Mouse (Mus musculus): ENCODE data around the gene 6430548M08Rik. TPM values are rescaled to one million over a fixed set of nuclear protein-coding genes. Genes with fewer than 3 reads are reported as not detected.

6430548M08Rik gene
- total and polyA plus RNA-seq, 3 experiments: 0.05 to 4.4 TPM; not detected in 1

DNA sequence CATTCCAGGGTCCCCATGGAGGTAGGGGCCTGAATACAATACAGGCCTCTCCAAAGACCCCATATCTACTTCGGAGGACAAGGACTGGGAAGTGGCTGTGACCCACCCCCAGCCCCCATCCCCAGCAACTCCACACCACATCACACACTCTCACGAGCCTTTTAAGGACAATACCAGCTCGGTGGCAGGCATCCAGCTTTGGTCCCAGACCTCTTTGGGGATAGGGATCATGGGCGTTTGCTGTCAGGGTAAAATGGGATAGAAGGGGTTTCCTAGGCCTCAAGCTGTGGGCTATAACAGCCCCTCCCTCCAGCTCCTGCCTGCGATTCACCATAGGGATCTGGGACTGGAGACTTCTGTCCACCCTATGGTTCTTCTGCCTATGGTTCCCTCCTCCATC lies 77.7 kb downstream of the 6430548M08Rik start:
- Histone ChIP-seq H3K27me3 (ENCODE audit: insufficient read depth, low read length) (no peaks in the 10 kb centered on the region), H3K9me3 (replicated peaks) (no peaks in the 10 kb centered on the region), H3K4me3 (ENCODE audit: low read depth, low read length) (no peak overlapping the region), H3K4me1 (ENCODE audit: insufficient read depth, low read depth, low read length) (no peaks in the 10 kb centered on the region; the same call in 1 of the 2 replicates), H3K36me3 (replicated peaks) (no peaks in the 10 kb centered on the region)
- TF ChIP-seq CTCF (IDR thresholded peaks at IDR 0.05; ENCODE audit: low read depth, low read length) (no peak), POLR2AphosphoS5 (IDR thresholded peaks at IDR 0.05; ENCODE audit: insufficient replicate concordance, low read depth, low read length) (no peak), TAL1 (conservative IDR thresholded peaks at IDR 0.05; ENCODE audit: low read depth, low read length) (no peak), GATA1 (IDR thresholded peaks at IDR 0.05; ENCODE audit: borderline replicate concordance, low read length) (no peak)
- ATAC-seq (ENCODE audit: extremely low read depth, insufficient number of reproducible peaks, low FRiP score, poor library complexity, severe bottlenecking) (no peak), DNase-seq (ENCODE audit: low spot score) (no peak)

DNA sequence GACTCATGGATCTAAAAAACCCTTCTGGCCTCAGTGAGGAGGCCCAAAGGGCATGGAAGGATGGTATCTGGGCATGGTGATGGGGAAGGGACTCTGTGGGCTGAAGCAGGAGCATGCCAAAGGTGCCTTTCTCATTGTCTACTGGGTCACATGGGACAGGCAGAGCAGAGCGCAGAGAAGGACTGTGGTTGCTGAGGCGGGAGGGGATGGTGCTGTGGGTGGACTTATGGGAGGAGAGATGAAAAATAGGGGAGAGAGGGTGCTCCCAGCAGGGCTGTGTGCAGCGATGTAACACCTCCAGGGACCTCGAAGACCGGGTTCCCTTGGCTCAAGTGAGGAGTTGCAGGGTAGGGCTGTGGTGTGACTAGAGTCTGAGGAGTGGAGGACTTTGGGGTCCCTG lies 78.2 kb downstream of the 6430548M08Rik start:
- TF ChIP-seq CTCF (IDR thresholded peaks at IDR 0.05; ENCODE audit: low read depth, low read length) (no peak), GATA1 (IDR thresholded peaks at IDR 0.05; ENCODE audit: borderline replicate concordance, low read length) (no peak), GATA2 (IDR thresholded peaks at IDR 0.05; ENCODE audit: borderline replicate concordance, low read depth, low read length) (no peak), TAL1 (conservative IDR thresholded peaks at IDR 0.05; ENCODE audit: low read depth, low read length) (no peak), POLR2AphosphoS5 (IDR thresholded peaks at IDR 0.05; ENCODE audit: insufficient replicate concordance, low read depth, low read length) (no peak)
- Histone ChIP-seq H3K4me3 (ENCODE audit: low read depth, low read length) (no peak overlapping the region), H3K9me3 (replicated peaks) (no peaks in the 10 kb centered on the region), H3K4me1 (ENCODE audit: insufficient read depth, low read depth, low read length) (no peaks in the 10 kb centered on the region; the same call in 1 of the 2 replicates), H3K36me3 (replicated peaks) (no peaks in the 10 kb centered on the region), H3K27me3 (ENCODE audit: insufficient read depth, low read length) (no peaks in the 10 kb centered on the region)
- no peak for DNase-seq (ENCODE audit: low spot score)
- ATAC-seq (ENCODE audit: extremely low read depth, insufficient number of reproducible peaks, low FRiP score, poor library complexity, severe bottlenecking): no peak

DNA sequence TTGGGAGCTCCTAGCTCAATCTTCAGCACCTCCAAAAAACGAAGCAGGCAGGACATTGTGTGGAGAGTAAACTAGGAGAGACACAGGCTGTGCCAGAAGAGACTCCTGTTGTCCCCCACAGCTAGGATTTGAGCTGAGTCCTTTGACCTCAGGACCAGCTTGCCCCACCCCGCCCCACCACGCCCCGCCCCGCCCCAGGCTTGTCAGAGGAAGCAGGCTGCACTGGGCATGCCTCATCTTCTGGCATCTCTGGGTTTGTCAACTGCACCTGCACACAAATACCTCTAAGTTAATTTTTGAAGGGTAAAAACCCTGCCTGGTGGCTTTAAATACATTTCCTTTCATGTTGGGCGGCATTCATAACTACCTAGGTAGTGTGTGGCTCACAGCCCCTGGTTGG lies 87.4 kb downstream of the 6430548M08Rik start:
- no peak for ATAC-seq (ENCODE audit: extremely low read depth, insufficient number of reproducible peaks, low FRiP score, poor library complexity, severe bottlenecking)

DNA sequence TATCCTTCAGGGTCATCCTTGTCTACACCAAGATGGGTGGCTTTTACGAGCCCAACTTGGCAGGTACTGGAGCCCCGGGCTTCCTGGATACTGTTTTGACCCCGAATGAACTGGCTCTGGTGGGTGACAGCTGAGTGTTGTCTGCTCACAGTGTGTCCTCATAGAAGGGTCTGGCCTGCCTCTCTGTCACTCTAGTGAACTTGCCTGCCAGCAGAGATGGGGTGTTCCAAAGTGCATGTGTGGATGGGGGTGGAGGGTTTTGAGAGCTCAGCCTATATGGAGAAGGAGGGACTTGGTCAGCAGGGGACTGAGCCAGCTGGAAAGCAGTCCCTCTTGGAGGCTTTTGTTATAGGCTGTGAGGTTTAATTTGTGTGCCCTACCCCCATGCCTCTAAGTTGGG lies 88.6 kb downstream of the 6430548M08Rik start:
- Histone ChIP-seq H3K36me3 (replicated peaks) (no peaks in the 10 kb centered on the region), H3K4me3 (ENCODE audit: low read depth, low read length) (no peak overlapping the region), H3K4me1 (ENCODE audit: insufficient read depth, low read depth, low read length) (no peaks in the 10 kb centered on the region), H3K27me3 (ENCODE audit: insufficient read depth, low read length) (no peaks in the 10 kb centered on the region), H3K9me3 (replicated peaks) (peaks cover 9% of the 10 kb centered on the region)
- no peak for DNase-seq (ENCODE audit: low spot score)
- no peak for TF ChIP-seq CTCF (IDR thresholded peaks at IDR 0.05; ENCODE audit: low read depth, low read length)
- TF ChIP-seq GATA2 (IDR thresholded peaks at IDR 0.05; ENCODE audit: borderline replicate concordance, low read depth, low read length): no peak
- TF ChIP-seq TAL1 (conservative IDR thresholded peaks at IDR 0.05; ENCODE audit: low read depth, low read length): no peak
- no peak for TF ChIP-seq GATA1 (IDR thresholded peaks at IDR 0.05; ENCODE audit: borderline replicate concordance, low read length)
- no peak for TF ChIP-seq POLR2AphosphoS5 (IDR thresholded peaks at IDR 0.05; ENCODE audit: insufficient replicate concordance, low read depth, low read length)
- no peak for ATAC-seq (ENCODE audit: extremely low read depth, insufficient number of reproducible peaks, low FRiP score, poor library complexity, severe bottlenecking)

More for the DNA sequence above, 87.4 kb downstream of the 6430548M08Rik start:
- no peak for DNase-seq (ENCODE audit: low spot score)
- TF ChIP-seq CTCF (IDR thresholded peaks at IDR 0.05; ENCODE audit: low read depth, low read length): no peak
- no peak for TF ChIP-seq TAL1 (conservative IDR thresholded peaks at IDR 0.05; ENCODE audit: low read depth, low read length)
- no peak for TF ChIP-seq GATA1 (IDR thresholded peaks at IDR 0.05; ENCODE audit: borderline replicate concordance, low read length)
- TF ChIP-seq GATA2 (IDR thresholded peaks at IDR 0.05; ENCODE audit: borderline replicate concordance, low read depth, low read length): no peak
- TF ChIP-seq POLR2AphosphoS5 (IDR thresholded peaks at IDR 0.05; ENCODE audit: insufficient replicate concordance, low read depth, low read length): no peak
- Histone ChIP-seq H3K36me3 (replicated peaks) (no peaks in the 10 kb centered on the region), H3K27me3 (ENCODE audit: insufficient read depth, low read length) (no peaks in the 10 kb centered on the region), H3K4me1 (ENCODE audit: insufficient read depth, low read depth, low read length) (no peaks in the 10 kb centered on the region), H3K4me3 (ENCODE audit: low read depth, low read length) (no peak overlapping the region), H3K9me3 (replicated peaks) (peaks cover 9% of the 10 kb centered on the region)

DNA sequence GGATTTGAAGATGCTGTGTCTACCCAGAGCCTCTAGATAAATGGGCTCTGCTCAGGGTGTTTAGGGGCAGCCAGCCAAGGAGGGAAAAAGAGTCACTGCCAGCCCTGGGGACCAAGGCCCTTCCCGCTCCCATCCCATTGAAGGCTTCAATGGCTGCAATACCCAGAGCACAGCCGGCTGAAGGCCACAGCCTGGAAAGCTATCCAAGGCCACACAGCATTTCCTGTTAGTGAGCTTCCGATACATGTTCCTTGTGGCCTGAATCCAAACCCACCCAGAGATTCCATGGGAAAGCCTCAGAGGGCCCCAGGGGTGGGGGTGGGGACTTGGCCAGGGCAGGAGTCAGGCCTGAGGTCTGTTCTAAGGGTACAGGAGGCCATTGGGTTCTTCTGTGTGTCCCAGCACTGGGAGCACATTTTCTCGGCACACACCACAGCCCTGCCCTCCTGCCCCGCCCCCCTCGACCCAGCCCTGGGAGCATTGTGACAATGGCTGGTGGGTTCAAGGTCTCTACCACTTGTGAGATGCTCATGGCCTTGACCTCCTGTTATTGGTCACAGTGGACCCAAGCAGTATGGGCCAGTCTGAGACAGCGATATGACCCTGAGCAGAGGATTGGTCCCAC lies 90.9 kb downstream of the 6430548M08Rik start:
- Histone ChIP-seq H3K9me3 (replicated peaks) (peaks cover 6% of the 10 kb centered on the region), H3K27me3 (ENCODE audit: insufficient read depth, low read length) (no peaks in the 10 kb centered on the region), H3K4me1 (ENCODE audit: insufficient read depth, low read depth, low read length) (no peaks in the 10 kb centered on the region), H3K36me3 (replicated peaks) (no peaks in the 10 kb centered on the region), H3K4me3 (ENCODE audit: low read depth, low read length) (no peak overlapping the region)
- ATAC-seq (ENCODE audit: extremely low read depth, insufficient number of reproducible peaks, low FRiP score, poor library complexity, severe bottlenecking): no peak
- TF ChIP-seq GATA1 (IDR thresholded peaks at IDR 0.05; ENCODE audit: borderline replicate concordance, low read length): no peak
- no peak for TF ChIP-seq CTCF (IDR thresholded peaks at IDR 0.05; ENCODE audit: low read depth, low read length)
- no peak for TF ChIP-seq GATA2 (IDR thresholded peaks at IDR 0.05; ENCODE audit: borderline replicate concordance, low read depth, low read length)
- no peak for TF ChIP-seq POLR2AphosphoS5 (IDR thresholded peaks at IDR 0.05; ENCODE audit: insufficient replicate concordance, low read depth, low read length)
- no peak for TF ChIP-seq TAL1 (conservative IDR thresholded peaks at IDR 0.05; ENCODE audit: low read depth, low read length)
- DNase-seq (ENCODE audit: low spot score): no peak

DNA sequence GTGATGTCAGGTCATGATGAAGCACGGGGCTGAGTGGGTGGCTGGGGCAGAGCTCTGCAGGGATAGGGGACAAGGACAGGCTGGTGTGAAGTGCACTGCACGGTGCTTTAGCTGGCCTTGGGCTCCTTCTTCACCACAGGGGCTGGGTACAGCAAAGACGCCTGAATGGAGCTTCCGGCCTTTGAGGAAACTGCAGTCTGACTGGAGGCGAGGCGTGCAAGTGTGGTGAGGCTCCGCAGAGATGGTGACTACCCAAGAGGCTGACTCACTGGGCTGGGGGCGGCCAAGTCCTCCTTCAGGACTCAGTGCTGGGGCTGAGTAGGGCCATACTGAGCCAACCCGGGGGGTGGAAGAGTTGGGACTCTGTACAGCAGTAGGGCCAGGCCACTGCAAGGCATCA lies 92.0 kb downstream of the 6430548M08Rik start:
- no peak for DNase-seq (ENCODE audit: low spot score)
- ATAC-seq (ENCODE audit: extremely low read depth, insufficient number of reproducible peaks, low FRiP score, poor library complexity, severe bottlenecking): no peak
- no peaks in the 10 kb centered on the region for H3K9me3 ChIP-seq (replicated peaks)
- H3K27me3 ChIP-seq (ENCODE audit: insufficient read depth, low read length): no peaks in the 10 kb centered on the region
- no peak overlapping the region for H3K4me3 ChIP-seq (ENCODE audit: low read depth, low read length)
- no peaks in the 10 kb centered on the region for H3K36me3 ChIP-seq (replicated peaks)
- H3K4me1 ChIP-seq (ENCODE audit: insufficient read depth, low read depth, low read length): no peaks in the 10 kb centered on the region
- TF ChIP-seq TAL1 (conservative IDR thresholded peaks at IDR 0.05; ENCODE audit: low read depth, low read length) (no peak), CTCF (IDR thresholded peaks at IDR 0.05; ENCODE audit: low read depth, low read length) (no peak), POLR2AphosphoS5 (IDR thresholded peaks at IDR 0.05; ENCODE audit: insufficient replicate concordance, low read depth, low read length) (no peak)
